Mouse (Mus musculus): ENCODE data around the gene Rabgap1l. TPM values are rescaled to one million over a fixed set of nuclear protein-coding genes. Genes with fewer than 3 reads are reported as not detected.

Rabgap1l gene
- polyA plus RNA-seq, 1 experiment from 2014 or later = 12.0 TPM

GRCm38 (mm10) chr1:160561381-160561780, 231.6 kb downstream of the Rabgap1l start:
- 62% methylated on average over 1 of the region's 1 CpGs for WGBS
- no peak for ATAC-seq (replicated peaks; ENCODE audit: low FRiP score, low read depth)
- H3K4me1 ChIP-seq (replicated peaks; ENCODE audit: insufficient read depth, low read length) = no peaks in the 10 kb centered on the region

DNA sequence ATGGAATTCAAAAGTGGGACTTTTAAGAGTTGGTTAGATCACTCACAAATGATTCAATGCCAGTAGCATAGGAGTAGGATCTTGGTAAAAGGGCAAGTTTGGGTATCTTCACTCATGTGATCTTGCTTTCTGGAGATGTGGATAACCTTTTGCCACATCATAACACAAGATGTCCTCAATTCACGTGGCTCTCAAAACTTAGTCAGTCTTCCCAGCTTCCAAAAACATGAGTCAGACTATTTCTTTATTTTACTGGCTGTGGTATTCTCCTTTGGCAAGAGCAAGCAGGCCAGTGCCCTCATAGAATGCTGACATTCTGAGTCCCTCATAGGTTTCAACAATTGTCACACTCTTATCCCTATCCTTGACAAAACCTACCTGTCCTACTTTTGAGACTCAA, 242.4 kb downstream of the Rabgap1l start:
- Histone ChIP-seq H3K4me3 (replicated peaks; ENCODE audit: low read depth, low read length) (no peak overlapping the region), H3K9me3 (replicated peaks; ENCODE audit: low read length) (no peaks in the 10 kb centered on the region), H3K4me1 (replicated peaks; ENCODE audit: insufficient read depth, low read length) (no peaks in the 10 kb centered on the region), H3K27me3 (ENCODE audit: insufficient read depth, low read length) (no peaks in the 10 kb centered on the region), H3K4me2 (ENCODE audit: low read length) (no peak overlapping the region), H3K36me3 (ENCODE audit: insufficient read depth, low read length) (no peaks in the 10 kb centered on the region), H3K9ac (ENCODE audit: low read depth, low read length) (no peak overlapping the region), H3K27ac (no peak overlapping the region)
- 73% methylated on average over 1 of the region's 1 CpGs for WGBS
- no peak for TF ChIP-seq CTCF (IDR thresholded peaks at IDR 0.05; ENCODE audit: low read depth)
- DNase-seq (ENCODE audit: low spot score) (no peak), ATAC-seq (replicated peaks; ENCODE audit: low FRiP score, low read depth) (no peak)

More at GRCm38 (mm10) chr1:160561381-160561780, 231.6 kb downstream of the Rabgap1l start:
- peak; percentile 67 for DNase-seq (ENCODE audit: low spot score)
- no peak overlapping the region for H3K27ac ChIP-seq
- H3K27me3 ChIP-seq (ENCODE audit: insufficient read depth, low read length) = no peaks in the 10 kb centered on the region
- no peaks in the 10 kb centered on the region for H3K36me3 ChIP-seq (ENCODE audit: insufficient read depth, low read length)
- peak; percentile 78 for TF ChIP-seq CTCF (IDR thresholded peaks at IDR 0.05; ENCODE audit: low read depth)
- H3K4me2 ChIP-seq (ENCODE audit: low read length) = no peak overlapping the region
- no peak overlapping the region for H3K9ac ChIP-seq (ENCODE audit: low read depth, low read length)
- no peak overlapping the region for H3K4me3 ChIP-seq (replicated peaks; ENCODE audit: low read depth, low read length)
- no peaks in the 10 kb centered on the region for H3K9me3 ChIP-seq (replicated peaks; ENCODE audit: low read length)

- Histone ChIP-seq H3K27ac (no peak overlapping the region), H3K36me3 (ENCODE audit: insufficient read depth, low read length) (no peaks in the 10 kb centered on the region), H3K9me3 (replicated peaks; ENCODE audit: low read length) (no peaks in the 10 kb centered on the region), H3K4me1 (replicated peaks; ENCODE audit: insufficient read depth, low read length) (no peaks in the 10 kb centered on the region), H3K4me3 (replicated peaks; ENCODE audit: low read depth, low read length) (no peak overlapping the region), H3K9ac (ENCODE audit: low read depth, low read length) (no peak overlapping the region), H3K27me3 (ENCODE audit: insufficient read depth, low read length) (no peaks in the 10 kb centered on the region), H3K4me2 (ENCODE audit: low read length) (no peak overlapping the region)
- ATAC-seq (replicated peaks; ENCODE audit: low FRiP score, low read depth) (no peak), DNase-seq (ENCODE audit: low spot score) (no peak)
- WGBS = 52% methylated on average over 4 of the region's 4 CpGs
- no peak for TF ChIP-seq CTCF (IDR thresholded peaks at IDR 0.05; ENCODE audit: low read depth)
Measured at GRCm38 (mm10) chr1:160547934-160548876, 244.8 kb downstream of the Rabgap1l start.

DNA sequence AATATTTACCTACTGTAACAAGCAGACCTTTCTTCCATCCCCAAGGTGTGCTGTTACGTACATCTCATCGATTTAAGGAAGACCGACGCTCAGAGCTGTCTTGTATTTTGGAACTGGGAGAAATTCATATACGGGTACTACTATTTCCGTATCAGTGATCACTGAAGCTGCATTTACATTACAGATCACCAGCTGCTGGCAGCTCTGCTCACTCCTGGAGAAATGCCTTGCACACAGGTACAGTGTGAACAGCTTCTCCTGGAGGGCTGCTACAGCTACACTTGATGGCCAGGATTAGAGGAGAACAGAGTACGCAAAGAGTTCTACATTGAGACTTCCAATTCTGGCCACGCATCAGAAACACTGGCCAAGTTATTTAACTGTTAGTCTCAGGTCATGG, 257.4 kb downstream of the Rabgap1l start:
- DNase-seq (ENCODE audit: low spot score) = no peak
- Histone ChIP-seq H3K27me3 (ENCODE audit: insufficient read depth, low read length) (no peaks in the 10 kb centered on the region), H3K9me3 (replicated peaks; ENCODE audit: low read length) (no peaks in the 10 kb centered on the region), H3K9ac (ENCODE audit: low read depth, low read length) (no peak overlapping the region), H3K4me1 (replicated peaks; ENCODE audit: insufficient read depth, low read length) (no peaks in the 10 kb centered on the region), H3K4me3 (replicated peaks; ENCODE audit: low read depth, low read length) (no peak overlapping the region), H3K4me2 (ENCODE audit: low read length) (no peak overlapping the region), H3K36me3 (ENCODE audit: insufficient read depth, low read length) (no peaks in the 10 kb centered on the region), H3K27ac (no peak overlapping the region)
- no peak for ATAC-seq (replicated peaks; ENCODE audit: low FRiP score, low read depth)
- TF ChIP-seq CTCF (IDR thresholded peaks at IDR 0.05; ENCODE audit: low read depth) = no peak
- 87% methylated on average over 8 of the region's 8 CpGs for WGBS

DNA sequence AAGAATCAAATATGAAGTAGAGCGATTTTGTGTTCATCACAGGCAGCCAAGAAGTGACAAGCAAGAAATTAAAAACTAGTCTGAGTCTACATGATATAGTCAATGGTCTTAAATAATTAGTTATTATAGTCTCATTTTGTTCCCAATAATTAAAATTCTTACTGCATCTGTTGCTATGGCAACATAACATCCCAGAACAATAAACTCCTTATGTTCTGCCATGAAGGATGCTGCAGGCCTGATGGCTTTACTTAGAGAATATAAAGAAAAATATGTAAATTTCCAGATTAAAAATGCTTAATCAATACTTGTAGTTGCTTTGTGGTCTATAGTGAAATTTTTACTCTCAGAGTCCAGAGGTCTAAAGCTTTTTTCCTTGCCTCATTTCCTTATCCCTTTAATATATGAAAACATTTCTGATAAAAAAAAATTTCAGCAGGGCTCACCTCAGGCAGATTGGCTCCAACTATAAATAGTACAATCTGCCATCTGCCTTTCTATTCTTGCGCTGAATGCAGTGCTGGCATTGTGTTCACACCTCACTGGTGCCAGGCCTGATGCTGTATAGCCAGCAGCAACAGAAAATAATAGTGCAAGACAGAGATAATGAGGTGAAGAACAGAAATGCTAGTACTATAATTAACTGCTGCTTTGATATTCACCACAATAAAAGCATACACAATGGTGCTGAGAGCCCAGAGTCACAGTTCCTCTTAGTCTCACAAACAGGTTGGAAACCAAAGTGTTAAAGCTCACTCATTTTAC, 258.3 kb downstream of the Rabgap1l start:
- WGBS = 76% methylated on average over 2 of the region's 2 CpGs
- H3K4me2 ChIP-seq (ENCODE audit: low read length) = no peak overlapping the region
- ATAC-seq (replicated peaks; ENCODE audit: low FRiP score, low read depth) (no peak), DNase-seq (ENCODE audit: low spot score) (no peak)
- no peaks in the 10 kb centered on the region for H3K9me3 ChIP-seq (replicated peaks; ENCODE audit: low read length)
- no peak overlapping the region for H3K4me3 ChIP-seq (replicated peaks; ENCODE audit: low read depth, low read length)
- no peak overlapping the region for H3K9ac ChIP-seq (ENCODE audit: low read depth, low read length)
- no peaks in the 10 kb centered on the region for H3K4me1 ChIP-seq (replicated peaks; ENCODE audit: insufficient read depth, low read length)
- no peaks in the 10 kb centered on the region for H3K36me3 ChIP-seq (ENCODE audit: insufficient read depth, low read length)
- no peak for TF ChIP-seq CTCF (IDR thresholded peaks at IDR 0.05; ENCODE audit: low read depth)
- no peak overlapping the region for H3K27ac ChIP-seq
- no peaks in the 10 kb centered on the region for H3K27me3 ChIP-seq (ENCODE audit: insufficient read depth, low read length)

GRCm38 (mm10) chr1:160533209-160533820, 259.7 kb downstream of the Rabgap1l start:
- no peak overlapping the region for H3K9ac ChIP-seq (ENCODE audit: low read depth, low read length)
- H3K4me1 ChIP-seq (replicated peaks; ENCODE audit: insufficient read depth, low read length) = no peaks in the 10 kb centered on the region
- 59% methylated on average over 6 of the region's 6 CpGs for WGBS
- no peak for TF ChIP-seq CTCF (IDR thresholded peaks at IDR 0.05; ENCODE audit: low read depth)
- DNase-seq (ENCODE audit: low spot score) (no peak), ATAC-seq (replicated peaks; ENCODE audit: low FRiP score, low read depth) (no peak)
- no peaks in the 10 kb centered on the region for H3K36me3 ChIP-seq (ENCODE audit: insufficient read depth, low read length)
- H3K4me3 ChIP-seq (replicated peaks; ENCODE audit: low read depth, low read length) = no peak overlapping the region
- H3K4me2 ChIP-seq (ENCODE audit: low read length) = no peak overlapping the region
- H3K9me3 ChIP-seq (replicated peaks; ENCODE audit: low read length) = no peaks in the 10 kb centered on the region
- H3K27ac ChIP-seq = no peak overlapping the region
- no peaks in the 10 kb centered on the region for H3K27me3 ChIP-seq (ENCODE audit: insufficient read depth, low read length)

Data from kidney, postnatal 0 days (tissue).